Mouse (Mus musculus) adrenal gland, adult 18-20 months (tissue): ENCODE measurements around the gene Tshz3. TPM values are rescaled to one million over a fixed set of nuclear protein-coding genes. Genes with fewer than 3 reads are reported as not detected.
A peak's percentile ranks its signal among the peaks of the same experiment; 100 is the strongest.

Source experiments
- DNase-seq, 2 experiments: peaks; one replicate each; pipeline ENCODE4 v3.0.0; 2021 to 2022; ENCODE audit warnings: low spot score in 2 of 2
- total RNA-seq, 2 experiments: library from RNA; stranded (reverse); gene quantifications; 1 replicate in 1 of 2; 2 replicates in 1 of 2; pipeline ENCODE4 v1.2.3; 2021

Gene Tshz3
- total RNA-seq, 2 experiments from 2014 or later: 3.4 to 3.8 TPM

DNA sequence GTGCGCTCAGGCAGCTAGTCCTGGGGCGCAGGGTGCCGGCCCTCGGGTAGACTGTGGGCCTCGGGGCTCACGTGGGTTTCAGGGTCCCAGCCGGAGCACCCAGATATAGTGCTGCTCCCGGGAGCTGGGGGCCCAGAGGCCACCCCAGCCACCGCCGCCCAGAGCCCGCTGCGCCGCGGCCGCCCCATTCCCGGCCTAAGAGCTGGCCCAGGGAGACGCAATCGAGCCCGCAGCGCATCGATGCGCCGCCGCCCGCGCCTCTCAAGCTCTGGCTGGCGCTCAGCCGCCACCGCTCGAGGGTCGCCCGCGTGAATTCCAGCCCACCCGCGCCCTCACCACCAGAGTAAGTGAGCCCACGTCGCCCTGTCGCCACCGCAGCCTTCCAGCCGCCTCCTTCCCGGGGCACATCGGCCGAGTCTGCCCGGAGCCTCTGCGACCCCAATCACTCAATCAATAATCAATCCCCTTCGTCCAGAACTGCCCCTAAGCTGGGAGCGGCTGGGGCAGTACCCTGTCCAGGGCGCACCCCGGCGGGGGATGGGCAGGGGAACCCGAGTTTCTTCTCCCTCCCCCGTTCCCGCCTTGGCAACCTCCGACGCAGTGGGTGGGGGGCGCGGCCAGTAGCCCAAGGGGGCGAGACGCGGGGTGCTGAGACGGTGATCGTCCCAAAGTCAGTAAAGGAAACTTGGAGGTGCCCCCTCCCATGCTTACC, 1.4 kb upstream of the Tshz3 start:
- peak; percentile 59 to 68 for DNase-seq

DNA sequence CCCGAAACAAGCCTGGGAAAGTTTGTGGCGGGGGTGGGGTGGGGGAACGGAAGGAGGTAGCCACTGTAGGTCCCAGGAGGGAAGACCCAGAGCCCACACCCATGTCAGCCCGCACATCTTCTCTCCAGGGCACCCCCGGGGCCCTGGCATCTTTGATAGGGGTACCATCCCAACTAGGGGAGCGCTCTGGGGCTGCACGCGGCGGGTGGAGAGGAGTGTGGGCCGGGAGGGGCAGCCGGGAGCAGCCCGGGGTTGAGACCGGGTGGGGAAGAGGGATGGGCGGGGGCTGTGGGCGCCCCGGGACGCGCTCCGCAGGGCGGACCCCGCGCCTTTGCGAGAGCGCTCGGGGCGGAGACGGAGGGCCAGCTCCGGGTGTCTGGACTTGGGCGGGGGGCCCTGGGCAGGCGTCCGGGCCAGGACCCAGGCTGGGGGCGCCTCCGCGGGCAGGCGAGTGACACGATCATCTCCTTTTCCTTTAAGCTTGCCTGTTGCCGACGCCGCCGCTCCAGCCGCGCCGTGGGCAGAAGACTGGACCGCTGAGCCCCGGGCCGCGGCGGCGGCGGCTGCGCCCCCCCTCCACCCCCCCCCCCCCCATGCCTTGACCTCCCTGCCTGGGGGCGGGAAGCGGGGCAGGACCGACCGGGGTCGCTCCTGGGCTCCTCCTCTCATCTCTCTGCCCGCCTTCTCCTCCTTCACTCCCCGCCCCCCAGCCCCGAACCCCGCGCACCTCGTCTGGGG, 631 bp upstream of the Tshz3 start:
- DNase-seq: peak; percentile 40 to 56

DNA sequence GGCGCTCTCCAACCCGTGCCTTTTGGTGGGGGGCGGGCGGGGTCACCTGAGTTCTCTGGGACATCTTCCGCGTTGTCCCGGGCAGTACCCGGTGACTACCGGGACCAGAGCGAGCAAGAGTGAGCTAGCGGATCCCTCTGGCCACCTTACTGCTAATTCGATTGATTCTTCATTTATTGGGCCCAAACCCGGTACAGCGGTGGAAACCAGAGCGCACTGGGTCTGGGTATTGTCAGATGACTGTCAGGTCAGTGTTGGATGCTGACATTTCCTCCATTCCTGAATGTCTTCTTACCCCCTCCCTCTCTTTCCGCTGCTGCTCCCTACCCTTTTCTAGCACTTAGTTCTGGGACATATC, 650 bp downstream of the Tshz3 start:
- DNase-seq: no peak

DNA sequence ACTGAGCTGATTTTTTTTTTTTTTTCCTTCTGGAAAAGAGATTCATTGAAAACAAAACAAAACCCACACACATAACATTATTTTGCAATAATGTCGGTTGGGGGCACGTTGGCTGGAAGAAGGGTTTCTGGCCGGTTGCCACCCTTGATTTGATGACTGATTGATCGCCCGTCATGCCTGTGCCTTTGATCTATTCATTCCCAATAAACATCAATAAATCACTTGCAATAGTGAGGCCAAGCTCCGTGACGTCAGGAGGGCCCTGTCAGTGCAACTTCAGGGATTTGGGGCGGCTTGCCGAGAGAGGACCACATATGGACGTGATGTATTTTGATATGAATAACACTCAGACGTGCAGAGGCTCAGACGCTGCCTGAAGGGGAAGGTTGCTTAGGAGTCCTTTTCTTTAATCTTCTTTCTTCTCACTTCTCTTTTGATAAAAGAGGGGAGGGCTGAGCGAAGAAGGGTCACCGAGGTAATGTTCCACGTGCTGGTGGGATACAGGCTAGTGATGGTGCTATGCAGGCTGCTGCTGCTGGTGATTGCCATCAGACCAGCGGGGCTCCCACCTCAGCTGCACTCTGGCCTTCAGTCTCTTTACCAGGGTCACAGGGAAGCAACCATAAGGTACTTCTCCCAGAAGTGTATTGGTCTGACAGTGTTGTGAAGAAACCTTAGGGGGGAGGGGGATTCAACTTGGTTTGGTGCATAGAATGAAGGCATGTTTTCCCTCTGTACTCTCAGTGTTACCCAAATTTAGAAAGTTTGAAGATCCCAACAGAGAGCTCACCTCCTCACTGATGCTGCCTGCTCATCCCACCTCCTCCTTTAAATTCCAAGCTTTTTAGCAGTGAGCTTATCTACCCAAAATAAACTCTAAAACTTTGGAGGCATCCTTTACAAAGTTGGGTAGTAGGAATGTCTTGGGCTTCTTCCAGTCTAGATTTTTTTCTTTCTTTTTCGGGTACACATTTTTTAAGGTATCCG, 1.4 kb downstream of the Tshz3 start:
- no peak for DNase-seq

DNA sequence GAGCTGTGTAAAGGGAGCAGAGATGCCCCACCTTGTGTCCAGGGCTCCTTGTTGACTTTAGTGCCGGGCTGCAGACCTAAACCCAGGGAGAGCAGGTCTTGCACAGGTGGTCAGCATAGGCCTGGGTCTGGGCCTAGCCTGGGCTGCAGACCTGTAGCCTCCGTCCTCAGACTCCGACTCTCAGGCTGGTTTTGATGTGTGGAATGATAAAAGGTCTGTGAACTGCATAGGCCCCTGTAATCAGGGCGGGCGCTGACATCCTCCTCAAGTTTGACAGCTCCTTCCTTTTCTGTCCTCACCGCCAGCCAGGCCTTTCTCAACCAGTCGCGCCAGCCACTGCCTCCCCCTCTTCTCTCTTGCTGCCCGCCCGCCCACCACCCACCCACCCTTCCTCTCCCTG, 8.7 kb downstream of the Tshz3 start:
- no peak for DNase-seq

DNA sequence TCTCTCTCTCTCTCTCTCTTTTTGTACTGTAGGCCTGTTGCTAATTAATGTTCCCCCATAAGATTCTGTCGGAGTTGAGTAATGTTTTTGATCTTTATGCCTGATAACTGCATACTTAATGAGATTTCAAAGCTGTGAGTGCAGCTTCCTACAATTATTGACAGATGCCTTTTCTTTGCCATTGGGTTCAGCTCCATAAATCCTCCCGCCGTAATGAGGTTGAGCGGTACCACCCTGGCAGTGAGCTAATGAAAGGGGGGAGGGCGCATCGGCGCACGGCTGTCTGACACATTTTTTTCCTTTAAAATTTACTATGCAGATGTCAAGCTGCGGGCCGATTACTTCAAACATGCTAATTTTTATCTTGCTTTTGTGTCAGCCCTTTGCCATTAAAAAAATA, 9.3 kb downstream of the Tshz3 start:
- no peak for DNase-seq

DNA sequence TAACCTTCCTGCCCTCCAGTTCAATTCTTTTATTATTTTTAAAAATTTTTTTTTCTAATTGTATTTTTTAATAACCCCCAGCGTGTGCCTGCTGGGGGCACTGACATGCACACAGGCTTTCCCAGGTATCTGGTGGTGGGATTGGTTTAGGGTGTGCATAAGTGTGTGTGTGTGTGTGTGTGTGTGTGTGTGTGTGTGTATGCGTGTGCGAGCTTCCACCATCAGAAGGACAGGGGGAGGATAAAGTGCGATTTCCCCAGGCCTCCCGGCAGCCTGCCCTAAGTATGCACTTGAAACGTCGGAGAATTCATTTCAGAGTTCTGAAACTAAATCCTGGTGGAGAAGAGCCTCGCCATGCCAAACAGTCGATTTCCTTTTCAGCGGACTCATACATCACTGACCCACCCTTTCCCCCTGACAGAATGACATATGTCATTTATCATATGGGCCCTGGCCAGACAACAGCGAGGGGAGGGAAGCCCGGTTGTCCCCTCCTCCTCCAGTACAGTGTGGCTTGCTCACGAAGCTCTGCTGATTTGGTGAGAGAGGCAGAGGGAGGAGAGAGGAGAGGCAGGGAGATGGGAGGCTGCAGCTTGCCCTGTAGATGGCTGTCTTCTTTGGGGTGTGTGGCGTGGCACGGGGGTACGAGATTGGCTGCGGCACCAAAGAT, 9.9 kb downstream of the Tshz3 start:
- DNase-seq: no peak

DNA sequence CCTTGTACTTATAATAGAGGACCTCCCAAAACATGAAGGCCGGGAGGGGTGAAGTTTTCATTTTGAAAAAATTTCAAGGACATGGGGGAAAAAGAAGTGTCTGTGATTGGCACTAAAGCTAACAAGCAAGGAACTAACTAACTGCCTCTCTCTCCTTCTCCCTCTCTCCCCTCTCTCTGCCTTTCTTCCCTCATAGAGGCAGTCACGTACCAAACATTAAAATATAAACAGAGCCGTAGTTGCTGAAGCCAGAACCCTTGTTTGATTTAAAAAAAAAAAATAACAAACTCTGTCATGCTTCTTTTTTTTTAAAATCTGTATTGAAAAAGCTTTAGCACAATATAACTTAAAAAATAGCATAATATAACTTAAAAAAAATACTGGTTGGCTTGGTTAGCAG, 10.9 kb downstream of the Tshz3 start:
- DNase-seq: no peak

DNA sequence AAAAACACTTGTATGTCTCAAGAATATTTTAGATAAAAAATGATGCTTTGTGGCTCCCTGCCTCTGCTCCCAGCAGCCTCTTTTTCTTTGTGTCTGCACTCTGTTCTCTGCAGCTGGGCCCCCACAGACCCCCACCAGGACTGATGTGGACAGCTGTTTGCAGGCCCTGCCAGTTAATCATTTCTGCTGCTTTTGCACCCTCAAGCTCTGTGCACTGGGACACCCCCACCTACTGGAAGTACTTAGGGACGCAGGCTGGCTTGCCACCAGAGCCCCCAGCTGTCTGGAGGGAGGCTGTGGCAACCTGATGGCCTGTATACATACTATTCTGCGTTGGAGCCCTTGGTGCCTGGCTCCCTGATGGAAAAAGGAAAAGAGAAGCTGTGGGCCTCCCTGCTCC, 11.3 kb downstream of the Tshz3 start:
- no peak for DNase-seq

DNA sequence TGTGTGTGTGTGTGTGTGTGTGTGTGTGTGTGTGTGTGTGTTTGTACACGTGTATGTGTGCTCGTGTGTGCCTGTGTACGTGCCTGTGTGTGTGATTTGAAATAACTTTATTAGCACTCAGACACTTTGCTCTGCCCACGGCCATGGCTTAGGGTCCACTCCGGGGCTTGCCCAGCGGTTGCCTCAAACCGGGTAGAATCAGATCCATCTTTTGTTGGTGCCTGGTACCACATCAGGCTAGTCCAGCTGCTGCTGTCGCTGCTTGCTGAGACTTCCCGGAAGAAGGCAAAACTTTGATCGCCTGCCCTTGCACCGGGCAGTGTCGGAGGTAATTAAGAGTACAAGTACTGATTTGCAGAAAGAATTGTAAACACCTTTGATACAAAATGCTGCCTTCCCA, 12.1 kb downstream of the Tshz3 start:
- no peak for DNase-seq

DNA sequence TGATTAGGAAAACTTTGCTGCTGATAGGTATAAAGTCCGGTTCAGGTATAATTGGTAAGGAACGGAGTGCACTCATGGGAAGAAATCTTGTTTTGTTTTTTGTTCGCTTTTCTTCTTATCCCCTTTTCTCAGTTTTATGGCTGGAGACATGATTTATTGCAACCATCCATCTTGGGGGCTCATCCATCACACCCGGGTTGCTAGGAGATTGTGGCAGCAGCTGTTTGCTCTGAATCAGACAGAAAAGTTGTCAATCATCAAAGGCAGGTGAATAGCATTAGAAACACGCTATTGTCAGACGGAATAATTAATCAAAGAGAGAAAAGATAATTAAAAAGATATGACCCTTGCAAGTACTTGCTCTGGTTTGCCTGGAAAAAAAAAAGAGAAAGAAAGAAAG, 12.5 kb downstream of the Tshz3 start:
- no peak for DNase-seq

DNA sequence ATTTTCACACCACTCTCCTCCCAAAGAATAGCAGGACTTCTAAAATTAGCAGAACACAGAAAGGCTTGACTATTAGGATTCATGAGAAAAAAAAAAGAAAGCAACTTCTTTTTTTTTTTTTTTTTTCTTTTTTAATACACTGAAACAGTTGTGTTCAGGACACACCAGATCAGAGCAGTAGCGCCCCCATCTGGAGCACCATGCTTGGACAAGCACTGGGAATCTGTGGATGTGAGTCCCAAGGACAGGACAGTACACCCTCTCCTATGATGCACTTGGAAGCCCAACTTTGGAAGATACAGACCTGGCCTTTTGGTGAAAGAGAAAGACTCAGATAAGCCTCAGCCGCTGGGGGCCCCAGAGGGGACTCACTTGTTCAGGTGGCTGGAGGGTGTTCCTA, 13.8 kb downstream of the Tshz3 start:
- DNase-seq: no peak

DNA sequence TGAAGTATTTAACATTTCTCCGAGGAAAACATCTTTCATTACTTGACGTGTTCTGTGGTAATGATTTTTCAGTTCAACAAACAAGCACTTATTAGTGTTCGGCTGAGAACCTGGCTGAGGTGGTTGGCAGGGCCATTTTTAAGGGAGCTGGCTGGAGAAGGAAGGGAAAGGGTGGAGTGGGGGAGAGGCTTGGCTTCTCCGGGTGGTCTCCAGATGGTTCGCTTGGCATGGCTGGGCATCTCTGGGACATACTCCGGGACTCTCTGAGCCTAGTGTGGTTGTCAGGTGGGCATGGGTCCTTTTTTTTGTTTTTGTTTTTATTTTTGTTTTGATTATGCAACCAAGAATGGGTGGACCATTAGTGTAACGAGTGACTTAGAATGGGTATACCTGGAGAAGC, 16.4 kb downstream of the Tshz3 start:
- no peak for DNase-seq

DNA sequence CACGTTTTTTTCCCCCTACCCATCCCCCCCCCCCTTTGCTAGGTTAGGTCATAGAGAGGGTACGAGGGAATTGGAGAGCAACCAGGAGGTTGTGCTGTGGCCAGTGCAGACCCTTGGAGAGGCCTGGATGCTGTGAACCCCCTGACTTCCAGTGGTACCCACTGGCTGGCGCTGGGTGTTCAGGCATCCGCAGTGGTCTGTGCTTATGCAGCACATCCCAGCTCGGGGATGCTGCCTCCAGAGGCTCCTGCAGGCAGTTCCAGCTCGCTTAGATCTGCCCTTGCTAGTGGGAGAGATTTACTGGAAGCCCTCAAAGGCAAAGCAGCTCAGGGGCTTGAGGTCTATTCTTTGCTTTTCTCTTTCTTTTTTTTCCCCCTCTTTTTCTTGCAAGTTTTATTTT, 19.3 kb downstream of the Tshz3 start:
- no peak for DNase-seq

DNA sequence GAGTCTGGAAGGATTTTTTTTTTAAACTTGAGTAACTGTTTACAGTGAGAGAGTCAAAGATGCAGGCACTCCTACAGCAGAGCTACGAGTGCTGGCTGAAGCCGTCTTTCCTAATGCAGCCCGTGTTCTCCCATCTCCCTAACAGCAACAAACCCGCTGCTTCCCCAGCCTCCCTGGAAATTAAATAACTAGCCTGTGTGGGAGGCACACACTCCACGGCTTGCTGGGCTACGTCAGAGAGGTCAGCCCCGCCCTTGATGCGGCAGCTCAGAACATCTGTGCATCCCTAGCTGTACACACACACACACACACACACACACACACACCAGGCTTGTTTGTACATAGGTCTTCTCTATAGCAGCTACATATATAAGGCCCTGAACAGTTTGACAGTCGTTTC, 22.9 kb downstream of the Tshz3 start:
- DNase-seq: no peak

DNA sequence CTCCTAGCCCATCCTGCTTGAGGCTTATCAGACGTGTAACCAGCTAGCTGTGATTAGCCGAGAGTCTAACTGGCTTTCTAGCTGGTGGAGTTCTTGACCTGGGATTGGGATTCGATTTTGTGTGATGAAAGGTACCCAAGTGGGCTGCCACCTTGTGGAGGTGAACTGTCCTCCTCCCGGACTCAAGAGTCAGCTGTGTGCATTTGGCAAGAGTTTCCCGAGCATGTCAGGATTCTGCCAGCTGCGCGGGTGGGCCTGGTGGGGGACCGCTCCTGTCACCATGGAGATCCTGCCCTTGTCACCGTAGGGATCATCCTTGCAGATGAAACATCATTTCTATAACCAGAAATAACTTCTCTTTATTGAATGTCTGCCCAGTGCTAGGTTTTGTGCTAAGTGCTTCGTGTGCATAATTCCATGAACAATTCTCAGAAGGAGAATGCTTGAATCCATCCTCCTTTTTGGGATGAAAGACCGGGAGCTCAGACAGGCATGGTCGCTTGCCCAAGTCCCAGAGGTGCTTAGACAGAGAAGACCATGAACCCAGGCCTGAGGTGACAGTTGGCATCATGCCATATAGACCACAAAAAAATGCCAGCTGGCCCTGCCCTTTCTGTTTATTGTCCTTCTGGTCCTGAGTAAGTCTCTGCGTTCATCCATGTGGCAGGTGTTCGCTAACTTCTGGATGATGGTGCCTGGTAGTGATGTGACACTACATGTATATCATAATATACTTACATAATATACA, 38.6 kb downstream of the Tshz3 start:
- no peak for DNase-seq

DNA sequence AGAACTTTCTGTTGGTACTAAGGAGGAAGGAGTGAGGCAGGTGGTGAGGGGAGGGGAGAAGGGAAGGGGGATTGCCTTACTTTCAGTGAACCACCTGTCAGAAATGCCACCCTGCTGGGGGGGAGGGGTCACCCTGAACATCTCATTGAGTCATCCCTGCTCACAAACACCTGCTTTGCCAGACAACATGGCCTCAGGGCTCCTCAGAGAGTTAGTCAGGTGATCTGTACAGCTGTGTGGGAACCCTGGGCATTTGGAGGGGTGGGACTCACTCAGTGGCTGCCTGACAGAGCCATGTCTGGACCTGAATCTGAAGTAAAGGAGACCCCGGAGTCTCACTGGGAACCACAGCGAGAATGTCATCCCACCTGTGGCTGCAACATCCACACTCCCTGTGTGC, 53.6 kb downstream of the Tshz3 start:
- DNase-seq: no peak

DNA sequence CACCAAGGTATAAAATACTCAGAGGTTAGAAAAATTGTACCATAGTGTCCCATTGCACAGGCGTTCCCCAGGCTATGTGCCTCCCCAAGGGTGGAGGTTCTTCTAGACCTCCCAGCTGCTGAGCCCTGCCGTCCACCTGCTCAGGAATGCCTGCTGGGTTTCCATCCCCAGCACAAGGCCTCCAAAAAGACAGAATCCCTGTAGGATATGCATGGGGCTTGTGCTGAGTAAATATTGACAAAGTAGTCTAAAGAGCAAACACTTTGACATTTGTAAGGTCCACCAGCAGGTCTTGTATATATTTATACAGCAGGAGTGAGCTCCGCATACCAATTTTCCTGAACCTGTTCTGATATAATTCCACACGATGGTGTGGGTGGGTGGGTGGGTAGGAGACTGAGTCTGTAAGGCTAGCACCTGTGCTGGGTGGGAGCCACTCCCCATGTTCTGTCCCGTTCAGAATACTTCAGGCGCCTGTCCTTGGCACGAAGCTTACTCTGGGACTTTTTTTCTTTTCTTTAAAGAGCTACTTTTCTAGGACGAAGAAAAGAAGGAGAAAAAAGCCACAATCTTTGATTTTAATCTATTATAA, 69.7 kb downstream of the Tshz3 start:
- DNase-seq: no peak

DNA sequence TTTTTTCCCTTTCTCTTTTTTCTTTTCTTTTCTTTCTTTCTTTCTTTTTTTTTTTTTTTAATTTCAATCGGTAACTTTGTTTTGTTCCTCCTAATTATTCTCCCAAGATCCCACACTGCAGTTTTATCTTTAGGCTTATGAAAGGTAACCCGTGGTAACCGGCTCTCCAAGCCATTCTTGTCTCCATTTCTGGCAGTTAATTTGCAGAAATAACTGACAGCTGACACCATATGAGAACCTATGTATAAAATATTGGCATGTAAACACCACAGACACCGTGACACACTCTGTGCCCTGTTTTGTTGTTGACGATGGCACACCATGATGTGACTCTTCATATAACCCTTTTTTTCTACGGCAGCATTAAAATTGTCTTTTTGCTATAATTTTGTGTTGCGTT, 75.2 kb downstream of the Tshz3 start:
- DNase-seq: no peak

DNA sequence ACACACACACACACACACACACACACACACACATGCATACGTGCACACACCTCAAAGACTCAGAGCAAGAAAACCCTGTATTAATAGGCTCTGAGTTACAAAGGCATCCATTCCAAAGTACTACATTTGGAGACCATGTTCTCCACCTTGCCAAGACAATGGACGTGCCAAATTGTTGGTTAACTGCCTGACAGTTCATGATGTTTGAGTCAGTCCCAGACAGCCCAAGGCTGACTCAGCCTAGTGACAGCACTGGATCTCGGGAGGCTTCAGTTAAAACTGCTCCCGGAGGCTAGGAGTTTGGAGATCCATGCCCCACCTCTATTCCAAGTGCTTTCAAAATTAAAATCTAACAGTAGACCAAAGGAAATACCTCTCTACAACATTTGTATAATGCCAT, 79.0 kb downstream of the Tshz3 start:
- DNase-seq: no peak
